Mouse (Mus musculus): ENCODE results near the gene Vmn1r78.
"Not testable (repeated sequence)": the region's sequence is repeated elsewhere in the genome, so short reads cannot be mapped to it uniquely, and the experiment has no call there.

Vmn1r78 gene

DNA sequence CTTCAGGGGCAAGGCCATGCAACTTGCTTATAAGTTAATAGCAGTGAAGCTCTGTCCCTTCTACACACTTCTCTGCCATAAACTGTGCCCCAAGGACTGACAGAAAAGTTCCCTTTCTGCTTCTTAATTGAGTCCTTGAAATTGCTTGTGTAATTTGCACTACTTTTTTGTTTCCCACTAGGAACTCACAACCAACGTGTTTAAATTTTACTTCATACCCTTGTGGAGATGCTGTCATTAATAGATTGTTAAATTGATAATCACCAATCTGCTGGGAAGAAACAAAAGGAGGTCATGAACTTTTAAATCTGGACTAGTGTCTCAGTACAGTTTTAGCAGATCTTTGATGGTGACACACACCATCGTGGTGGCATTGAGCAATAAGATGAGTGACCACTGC is at the start of gene Vmn1r78:
Gene Vmn1r78, plus strand, starts transcription at position 301 of the 400 bp plus-strand sequence.
- no peak for DNase-seq

DNA sequence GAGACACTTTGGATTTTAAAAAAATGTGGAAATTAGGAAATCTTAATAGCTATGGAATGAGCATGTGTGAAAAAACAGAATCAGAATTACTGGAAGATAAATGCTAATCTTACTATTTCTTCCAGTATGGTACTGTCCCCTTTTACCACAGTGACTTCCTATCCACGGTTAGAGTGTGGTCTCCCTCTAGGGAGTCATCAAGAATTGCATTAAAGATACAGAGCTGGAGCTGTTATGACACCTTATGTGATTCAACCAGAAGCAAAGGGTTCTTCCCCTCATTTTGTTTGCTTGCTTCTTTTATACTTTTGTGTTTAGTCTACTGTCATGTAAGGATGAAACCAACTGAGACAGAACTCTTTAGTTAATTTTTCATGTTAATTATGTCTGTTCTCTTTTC is 6.4 kb downstream of the Vmn1r78 start:
- DNase-seq: not testable (repeated sequence)

DNA sequence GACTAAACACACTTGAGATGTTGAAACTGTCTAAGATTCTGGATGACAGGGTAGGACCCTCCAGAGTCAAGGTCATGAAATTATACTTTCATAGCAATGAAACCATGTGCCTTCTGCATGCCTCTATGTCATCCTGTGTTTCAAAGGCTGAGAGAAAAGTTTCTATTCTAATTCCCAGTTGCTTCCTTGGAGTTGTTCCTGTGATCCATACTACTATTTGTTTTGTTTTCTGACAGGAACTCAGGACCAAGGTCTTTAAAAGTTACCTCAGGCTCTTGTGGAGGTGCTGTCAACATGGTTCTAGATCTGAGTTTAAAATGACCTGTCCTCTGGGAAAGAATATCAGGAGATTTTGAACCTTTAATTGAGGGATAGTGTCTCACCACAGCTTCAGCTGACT is 20.9 kb downstream of the Vmn1r78 start, which contains the start of gene Vmn1r79:
Gene Vmn1r79, plus strand, starts transcription at position 301 of the 400 bp plus-strand sequence.
- DNase-seq: not testable (repeated sequence)

DNA sequence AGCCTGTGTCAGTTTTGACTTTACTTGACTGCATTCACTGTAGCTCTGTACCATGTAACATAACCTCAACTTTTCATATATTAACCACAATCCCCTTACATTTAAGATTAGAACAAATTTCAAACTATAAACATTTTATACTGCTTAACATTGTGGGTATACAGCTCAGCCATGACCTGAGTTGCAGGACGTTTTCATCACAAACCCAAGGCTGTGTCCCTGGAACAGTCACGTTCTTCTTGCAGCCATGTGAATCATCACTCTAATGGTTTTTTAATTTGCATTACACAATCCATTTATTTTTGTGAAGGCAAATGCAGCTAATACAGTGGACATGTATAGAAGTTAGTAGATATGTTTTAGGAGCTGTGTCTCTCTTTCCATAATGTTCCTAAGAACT is 22.9 kb downstream of the Vmn1r78 start:
- DNase-seq: not testable (repeated sequence)

DNA sequence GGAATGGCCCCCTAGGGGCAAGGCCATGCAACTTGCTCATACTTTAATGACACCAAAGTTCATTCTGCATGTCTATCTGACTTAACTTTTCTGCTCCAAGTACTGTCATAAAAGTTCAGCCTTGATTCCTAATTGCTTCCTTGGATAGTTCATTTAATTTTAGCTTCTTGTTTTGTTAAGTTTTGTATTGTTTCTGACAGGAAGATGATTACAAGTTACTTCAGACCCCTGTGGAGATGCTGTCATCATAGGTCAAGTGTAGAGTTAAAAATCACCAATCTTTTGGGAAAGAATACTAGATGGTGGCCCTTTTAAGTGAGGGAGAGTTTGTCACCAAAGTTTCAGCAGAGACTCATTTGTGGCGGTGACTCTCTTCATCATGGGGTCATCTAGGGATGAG is 38.9 kb downstream of the Vmn1r78 start, which contains the start of gene Vmn1r80:
Gene Vmn1r80, plus strand, starts transcription at position 301 of the 400 bp plus-strand sequence.
- DNase-seq: no peak

DNA sequence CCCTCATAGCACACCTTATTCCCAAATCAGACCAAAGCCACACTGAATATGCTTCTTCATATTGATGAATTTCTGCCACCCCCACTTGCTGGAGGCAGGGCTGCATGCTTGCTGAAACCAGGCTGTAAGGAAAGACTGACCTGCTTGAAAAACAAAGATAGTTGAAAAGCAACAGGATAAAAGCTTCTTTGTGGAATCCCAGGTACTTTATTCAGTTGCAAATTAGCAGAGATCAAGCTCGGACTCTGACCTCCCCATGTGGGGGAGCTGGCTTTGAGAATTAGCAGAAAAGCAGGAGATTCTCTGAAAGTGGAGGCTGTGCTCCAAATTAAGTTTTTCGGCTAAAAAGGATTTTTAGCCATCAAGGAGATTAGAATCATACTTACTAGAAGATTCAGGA is 54.1 kb downstream of the Vmn1r78 start:
- DNase-seq: no peak
